Mouse (Mus musculus): ENCODE measurements around the gene Olfr45. TPM values are rescaled to one million over a fixed set of nuclear protein-coding genes. Genes with fewer than 3 reads are reported as not detected.

Gene Olfr45
- polyA plus RNA-seq, 1 experiment from 2014 or later = not detected

- Histone ChIP-seq H3K4me1 (no peaks in the 10 kb centered on the region), H3K27me3 (no peaks in the 10 kb centered on the region), H3K4me3 (replicated peaks) (no peak overlapping the region), H3K9me3 (0 out of 2 replicates have a peak, but pooled peaks cover 2% of the 10 kb centered on the region), H3K9ac (no peak overlapping the region), H3K27ac (no peak overlapping the region), H3K4me2 (no peak overlapping the region), H3K36me3 (replicated peaks) (no peaks in the 10 kb centered on the region)
- ATAC-seq (ENCODE audit: low FRiP score) = no peak
- 74% methylated on average over 2 of the region's 2 CpGs for WGBS
Measured at GRCm38 (mm10) chr7:140733162-140733561, 51.4 kb downstream of the Olfr45 start.

Other genes starting within 250 kb of the Olfr45 start
- not detected in 2 replicates for gene Olfr533, start 218.6 kb upstream of the Olfr45 start, polyA plus RNA-seq (2016; fragmentation: Nextera tagmentation; extraction: Ambion mirVana)
- gene Olfr535, start 197.7 kb upstream of the Olfr45 start, polyA plus RNA-seq (2016; fragmentation: Nextera tagmentation; extraction: Ambion mirVana) = not detected in 2 replicates
- gene Olfr536, start 174.6 kb upstream of the Olfr45 start, polyA plus RNA-seq (2016; fragmentation: Nextera tagmentation; extraction: Ambion mirVana) = not detected in 2 replicates
- gene Olfr538, start 114.1 kb upstream of the Olfr45 start, polyA plus RNA-seq (2016; fragmentation: Nextera tagmentation; extraction: Ambion mirVana) = not detected in 2 replicates
- not detected in 2 replicates for gene Olfr46, start 80.7 kb upstream of the Olfr45 start, polyA plus RNA-seq (2016; fragmentation: Nextera tagmentation; extraction: Ambion mirVana)
- gene Olfr61, start 53.0 kb upstream of the Olfr45 start, polyA plus RNA-seq (2016; fragmentation: Nextera tagmentation; extraction: Ambion mirVana) = not detected in 2 replicates
- gene Olfr53, start 35.5 kb upstream of the Olfr45 start, polyA plus RNA-seq (2016; fragmentation: Nextera tagmentation; extraction: Ambion mirVana) = not detected in 2 replicates
- gene Olfr539, start 22.0 kb upstream of the Olfr45 start, polyA plus RNA-seq (2016; fragmentation: Nextera tagmentation; extraction: Ambion mirVana) = not detected in 2 replicates
- gene Olfr541, start 15.3 kb downstream of the Olfr45 start, polyA plus RNA-seq (2016; fragmentation: Nextera tagmentation; extraction: Ambion mirVana) = not detected in 2 replicates
- not detected in 2 replicates for gene Cyp2e1, start 81.8 kb downstream of the Olfr45 start, polyA plus RNA-seq (2016; fragmentation: Nextera tagmentation; extraction: Ambion mirVana)
- gene Syce1, start 105.9 kb downstream of the Olfr45 start, polyA plus RNA-seq (2016; fragmentation: Nextera tagmentation; extraction: Ambion mirVana) = 0.13 and 0.31 TPM in 2 replicates
- 7.0 and 7.4 TPM in 2 replicates for gene Zfp941, start 140.2 kb downstream of the Olfr45 start, polyA plus RNA-seq (2016; fragmentation: Nextera tagmentation; extraction: Ambion mirVana)
- not detected in 2 replicates for gene Urah, start 153.1 kb downstream of the Olfr45 start, polyA plus RNA-seq (2016; fragmentation: Nextera tagmentation; extraction: Ambion mirVana)
- not detected in 2 replicates for gene Scgb1c1, start 163.6 kb downstream of the Olfr45 start, polyA plus RNA-seq (2016; fragmentation: Nextera tagmentation; extraction: Ambion mirVana)
- 0.13 TPM in 1 of 2 replicates, not detected in the other for gene Odf3, start 165.9 kb downstream of the Olfr45 start, polyA plus RNA-seq (2016; fragmentation: Nextera tagmentation; extraction: Ambion mirVana)
- not detected in 2 replicates for gene Gm45785, start 174.4 kb downstream of the Olfr45 start, polyA plus RNA-seq (2016; fragmentation: Nextera tagmentation; extraction: Ambion mirVana)
- gene Ric8a, start 175.0 kb downstream of the Olfr45 start, polyA plus RNA-seq (2016; fragmentation: Nextera tagmentation; extraction: Ambion mirVana) = 60.3 and 65.6 TPM in 2 replicates
- gene Bet1l, start 175.6 kb downstream of the Olfr45 start, polyA plus RNA-seq (2016; fragmentation: Nextera tagmentation; extraction: Ambion mirVana) = 27.6 and 27.8 TPM in 2 replicates
- gene Psmd13, start 200.0 kb downstream of the Olfr45 start, polyA plus RNA-seq (2016; fragmentation: Nextera tagmentation; extraction: Ambion mirVana) = 307 and 318 TPM in 2 replicates
- gene Sirt3, start 200.4 kb downstream of the Olfr45 start, polyA plus RNA-seq (2016; fragmentation: Nextera tagmentation; extraction: Ambion mirVana) = 24.7 and 26.1 TPM in 2 replicates
- gene Cox8b, start 218.5 kb downstream of the Olfr45 start, polyA plus RNA-seq (2016; fragmentation: Nextera tagmentation; extraction: Ambion mirVana) = not detected in 2 replicates
- gene Nlrp6, start 239.0 kb downstream of the Olfr45 start, polyA plus RNA-seq (2016; fragmentation: Nextera tagmentation; extraction: Ambion mirVana) = 0.13 and 0.17 TPM in 2 replicates

All from forebrain, embryonic 12.5 days (tissue).